ENCODE assay signal across 14 mouse cellular contexts in the genomic region with DNA sequence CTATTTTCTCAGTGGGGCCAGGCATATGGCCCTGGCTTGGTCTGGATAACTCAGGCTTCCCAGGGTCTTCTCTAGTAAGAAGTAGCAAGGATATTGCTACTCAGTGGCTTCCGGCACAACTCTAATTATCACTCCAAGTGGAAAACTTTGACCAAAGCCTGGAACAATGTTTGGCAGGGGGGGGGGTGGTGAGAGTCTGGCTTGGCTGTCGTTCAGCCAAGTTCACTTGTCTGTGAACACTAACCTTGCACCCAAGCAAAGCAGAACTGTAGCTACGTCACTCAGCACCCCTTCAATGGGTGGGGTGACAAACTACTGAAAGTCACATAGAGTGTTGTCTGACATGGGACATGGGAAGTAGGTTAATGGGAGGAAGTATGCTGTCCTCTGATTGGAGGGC.
"Had no signal": no experiment of that assay in that cellular context is flagged by ENCODE, and none has a peak within 500 bp of the region (broad histone marks: within the 10 kb centered on the region; RNA-seq: fewer than 3 reads in every experiment).

No protein-coding gene starts in this region.

- H3K27ac ChIP-seq: kidney, embryonic 15.5 days; left cerebral cortex, adult 2 months; liver, embryonic 13.5 days; midbrain, embryonic 12.5 days had no signal

- H3K9ac ChIP-seq: kidney, embryonic 15.5 days; liver, embryonic 13.5 days; midbrain, embryonic 12.5 days had no signal

- H3K4me3 ChIP-seq: kidney, embryonic 15.5 days; left cerebral cortex, adult 2 months; liver, embryonic 13.5 days; midbrain, embryonic 12.5 days had no signal

- H3K36me3 ChIP-seq: kidney, embryonic 15.5 days; liver, embryonic 13.5 days; midbrain, embryonic 12.5 days had no signal

- DNase-seq: kidney, adult 8-10 months; kidney, postnatal 10 days; kidney, postnatal 36 days; layer of hippocampus, postnatal 36 days; liver, embryonic 13.5 days; lung, adult 2 months; lung, postnatal 14 days; lung, postnatal 4 days; right cerebral cortex, postnatal 25 days; spleen, adult 18-20 months had no signal

- H3K27me3 ChIP-seq: kidney, embryonic 15.5 days; liver, embryonic 13.5 days had no signal

- ATAC-seq: midbrain, embryonic 16.5 days had no signal

- H3K9me3 ChIP-seq: kidney, embryonic 15.5 days; liver, embryonic 13.5 days; midbrain, embryonic 12.5 days had no signal

- H3K4me2 ChIP-seq: kidney, embryonic 15.5 days; liver, embryonic 13.5 days; midbrain, embryonic 12.5 days had no signal
